Mouse (Mus musculus): ENCODE results near the gene Hps1. TPM values are rescaled to one million over a fixed set of nuclear protein-coding genes. Genes with fewer than 3 reads are reported as not detected.

Gene Hps1
- polyA plus RNA-seq, 1 experiment from 2014 or later, result 20.0 TPM

DNA sequence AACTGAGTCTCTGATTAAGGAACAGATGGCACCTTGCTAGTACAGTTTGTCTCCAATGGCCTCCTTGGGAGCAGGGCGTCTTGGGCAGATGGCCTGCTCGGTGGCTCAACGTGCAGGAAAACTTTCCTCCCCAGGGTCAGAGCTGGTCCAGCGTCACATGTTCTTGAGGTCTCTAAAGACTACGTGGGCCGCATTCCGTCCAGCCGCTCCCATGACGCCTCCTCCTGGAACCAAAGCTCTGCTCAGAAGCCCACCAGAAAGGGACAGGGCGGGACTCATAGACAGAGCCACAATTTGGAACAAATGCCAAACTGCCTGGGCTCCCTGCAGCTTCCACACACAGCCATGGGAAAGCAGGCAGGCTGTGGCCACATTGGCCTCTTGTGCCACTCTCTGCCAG is 53.0 kb downstream of the Hps1 start:
- 91% methylated on average over 10 of the region's 10 CpGs for WGBS
- Histone ChIP-seq H3K27me3 (replicated peaks; ENCODE audit: low read depth, poor library complexity, severe bottlenecking) (0 out of 2 replicates have a peak, but pooled peaks cover 4% of the 10 kb centered on the region), H3K9me3 (no peaks in the 10 kb centered on the region), H3K27ac (replicated peaks) (no peak overlapping the region), H3K4me3 (no peak overlapping the region), H3K4me1 (peaks cover 9% of the 10 kb centered on the region; the same call in 1 of the 2 replicates), H3K36me3 (replicated peaks) (no peaks in the 10 kb centered on the region)
- no peak for DNase-seq (ENCODE audit: low spot score)

DNA sequence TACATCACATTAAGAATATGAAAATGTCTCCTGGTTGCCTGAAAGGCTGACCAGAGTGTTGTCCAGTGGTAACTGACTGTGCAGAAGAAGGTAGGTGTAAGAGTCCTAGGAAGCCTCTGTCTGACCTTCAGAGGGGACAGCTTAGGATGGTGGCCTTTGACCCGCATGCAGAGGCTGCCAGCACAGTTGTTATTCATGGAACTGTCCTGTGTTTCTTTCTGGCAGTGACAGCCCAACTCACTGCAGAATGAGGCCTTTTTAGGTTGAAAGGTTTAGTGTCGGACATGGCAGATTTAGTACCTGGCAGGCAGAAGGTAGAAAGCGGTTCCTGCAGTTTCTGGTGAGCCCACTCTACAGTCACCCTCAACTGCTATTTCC is 53.8 kb downstream of the Hps1 start:
- DNase-seq (ENCODE audit: low spot score), result no peak
- Histone ChIP-seq H3K27me3 (replicated peaks; ENCODE audit: low read depth, poor library complexity, severe bottlenecking) (0 out of 2 replicates have a peak, but pooled peaks cover 4% of the 10 kb centered on the region), H3K4me1 (peaks cover 9% of the 10 kb centered on the region; the same call in 1 of the 2 replicates), H3K9me3 (no peaks in the 10 kb centered on the region), H3K4me3 (no peak overlapping the region), H3K27ac (replicated peaks) (no peak overlapping the region), H3K36me3 (replicated peaks) (no peaks in the 10 kb centered on the region)
- 88% methylated on average over 3 of the region's 3 CpGs for WGBS

DNA sequence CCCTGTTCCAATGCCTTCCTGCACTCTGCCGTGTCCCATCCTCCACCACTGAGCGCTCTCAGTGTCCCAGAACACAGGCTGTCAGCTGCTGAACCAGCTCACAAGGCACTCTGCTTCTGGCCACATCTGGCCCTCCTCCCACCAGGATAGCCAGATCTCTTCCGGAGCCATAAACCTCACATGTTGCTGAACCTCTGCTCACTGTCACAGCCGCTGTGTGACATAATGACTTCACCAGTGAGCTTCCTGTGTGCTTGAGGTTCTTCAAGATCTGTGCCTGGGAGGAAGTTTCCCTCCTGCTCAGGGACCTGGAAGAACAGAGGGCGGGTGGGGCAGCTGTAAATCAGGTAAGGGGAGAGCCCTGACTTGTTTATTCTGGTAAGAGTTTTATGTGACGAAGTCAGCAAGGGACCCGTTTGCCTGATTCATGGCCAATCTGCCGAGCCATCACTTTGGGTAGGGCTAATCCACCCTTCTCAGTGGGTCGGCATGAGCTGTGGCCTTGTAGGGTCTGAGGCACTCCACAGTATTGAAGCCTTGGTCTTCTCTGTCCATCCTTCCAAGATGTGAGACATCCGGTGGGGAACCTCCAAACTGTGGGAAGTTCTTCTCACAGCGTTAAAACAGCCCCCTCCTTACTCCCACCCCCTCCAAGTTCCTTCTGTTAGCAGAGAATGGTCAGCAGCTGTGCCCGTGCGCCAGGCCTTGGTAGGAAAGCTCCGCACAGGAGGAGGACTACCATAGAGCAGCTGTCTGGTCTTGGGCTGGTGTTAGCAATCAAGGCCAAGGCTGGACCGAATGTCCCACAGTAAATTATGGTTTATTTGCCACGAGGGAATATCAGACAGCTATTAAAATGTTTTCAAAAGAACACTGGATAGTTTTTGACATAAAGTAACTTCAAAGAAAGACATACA is 54.5 kb downstream of the Hps1 start:
- WGBS, result 80% methylated on average over 16 of the region's 16 CpGs
- peaks cover 9% of the 10 kb centered on the region; the same call in 1 of the 2 replicates for H3K4me1 ChIP-seq
- 0 out of 2 replicates have a peak, but pooled peaks cover 9% of the 10 kb centered on the region for H3K27me3 ChIP-seq (replicated peaks; ENCODE audit: low read depth, poor library complexity, severe bottlenecking)
- H3K27ac ChIP-seq (replicated peaks), result no peak overlapping the region
- DNase-seq (ENCODE audit: low spot score), result no peak
- H3K36me3 ChIP-seq (replicated peaks), result no peaks in the 10 kb centered on the region
- H3K9me3 ChIP-seq, result no peaks in the 10 kb centered on the region
- H3K4me3 ChIP-seq, result no peak overlapping the region

DNA sequence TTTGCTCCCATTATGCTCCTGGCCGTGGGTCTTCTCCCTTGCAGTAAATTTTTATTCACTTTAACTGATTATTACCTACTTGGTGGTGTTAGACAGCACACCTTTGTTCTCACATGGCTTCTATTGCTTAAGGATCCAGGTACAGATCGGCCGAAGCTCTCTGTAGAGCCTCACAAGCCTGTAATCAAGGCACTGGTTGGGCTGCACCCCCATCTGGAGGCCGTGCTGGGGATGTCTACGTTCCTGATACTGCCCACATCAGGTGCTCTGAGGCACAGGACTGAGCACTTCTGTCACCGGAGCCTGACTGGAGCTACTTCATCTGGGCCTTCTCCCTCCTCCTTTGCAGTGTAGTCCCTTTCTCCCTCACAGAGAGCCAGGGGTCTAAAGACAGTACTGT is 56.5 kb downstream of the Hps1 start:
- H3K4me1 ChIP-seq, result peaks cover 6% of the 10 kb centered on the region; the same call in 1 of the 2 replicates
- H3K27ac ChIP-seq (replicated peaks), result no peak overlapping the region
- 0 out of 2 replicates have a peak, but pooled peaks cover 17% of the 10 kb centered on the region for H3K27me3 ChIP-seq (replicated peaks; ENCODE audit: low read depth, poor library complexity, severe bottlenecking)
- WGBS, result 79% methylated on average over 6 of the region's 6 CpGs
- no peaks in the 10 kb centered on the region for H3K36me3 ChIP-seq (replicated peaks)
- H3K9me3 ChIP-seq, result no peaks in the 10 kb centered on the region
- no peak overlapping the region for H3K4me3 ChIP-seq
- DNase-seq (ENCODE audit: low spot score), result no peak

DNA sequence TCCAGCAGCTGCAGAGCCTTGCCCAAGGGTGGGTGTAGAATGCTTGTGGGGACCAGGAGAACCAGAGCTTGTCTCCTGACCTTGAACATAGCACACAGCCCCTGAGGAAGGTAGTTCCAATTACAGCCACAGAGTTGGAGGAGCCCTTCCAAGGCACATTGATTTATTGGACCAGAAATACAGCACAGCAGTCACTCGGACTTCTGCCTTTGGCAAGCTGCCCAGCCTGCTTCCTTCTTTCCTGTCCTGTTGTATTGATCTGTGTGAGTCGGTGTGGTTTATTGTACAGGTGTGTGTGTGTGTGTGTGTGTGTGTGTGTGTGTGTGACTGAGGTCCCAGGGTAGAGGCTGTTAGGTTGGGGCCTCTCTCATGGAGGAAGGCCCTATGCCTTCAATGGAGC is 57.3 kb downstream of the Hps1 start:
- H3K36me3 ChIP-seq (replicated peaks), result no peaks in the 10 kb centered on the region
- DNase-seq (ENCODE audit: low spot score), result no peak
- 80% methylated on average over 2 of the region's 2 CpGs for WGBS
- no peak overlapping the region for H3K4me3 ChIP-seq
- 0 out of 2 replicates have a peak, but pooled peaks cover 17% of the 10 kb centered on the region for H3K27me3 ChIP-seq (replicated peaks; ENCODE audit: low read depth, poor library complexity, severe bottlenecking)
- H3K4me1 ChIP-seq, result peaks cover 8% of the 10 kb centered on the region; the same call in 1 of the 2 replicates
- no peaks in the 10 kb centered on the region for H3K9me3 ChIP-seq
- no peak overlapping the region for H3K27ac ChIP-seq (replicated peaks)

DNA sequence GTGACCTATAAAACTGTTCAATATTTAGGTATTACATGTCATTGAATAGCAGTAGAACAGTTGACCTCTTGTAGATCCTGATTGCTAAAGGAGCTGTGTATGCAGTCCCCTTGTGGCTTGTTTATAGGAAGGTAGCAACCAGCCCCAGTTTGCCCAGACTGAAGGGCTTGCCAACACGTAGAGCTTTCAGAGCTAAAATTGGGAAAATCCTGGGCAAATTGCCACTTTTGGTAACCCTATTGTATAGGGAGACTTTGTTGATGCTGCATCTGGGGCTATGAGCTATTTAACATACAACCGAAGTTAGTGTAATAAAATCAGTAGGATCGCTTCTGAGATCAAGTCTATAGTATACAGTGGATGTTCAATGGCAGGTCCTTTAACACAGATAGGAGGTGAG is 61.7 kb downstream of the Hps1 start:
- no peak for DNase-seq (ENCODE audit: low spot score)
- Histone ChIP-seq H3K27ac (replicated peaks) (no peak overlapping the region), H3K36me3 (replicated peaks) (no peaks in the 10 kb centered on the region), H3K4me1 (peaks cover 16% of the 10 kb centered on the region), H3K4me3 (no peak overlapping the region), H3K27me3 (replicated peaks; ENCODE audit: low read depth, poor library complexity, severe bottlenecking) (0 out of 2 replicates have a peak, but pooled peaks cover 13% of the 10 kb centered on the region), H3K9me3 (no peaks in the 10 kb centered on the region)
- 86% methylated on average over 3 of the region's 3 CpGs for WGBS

DNA sequence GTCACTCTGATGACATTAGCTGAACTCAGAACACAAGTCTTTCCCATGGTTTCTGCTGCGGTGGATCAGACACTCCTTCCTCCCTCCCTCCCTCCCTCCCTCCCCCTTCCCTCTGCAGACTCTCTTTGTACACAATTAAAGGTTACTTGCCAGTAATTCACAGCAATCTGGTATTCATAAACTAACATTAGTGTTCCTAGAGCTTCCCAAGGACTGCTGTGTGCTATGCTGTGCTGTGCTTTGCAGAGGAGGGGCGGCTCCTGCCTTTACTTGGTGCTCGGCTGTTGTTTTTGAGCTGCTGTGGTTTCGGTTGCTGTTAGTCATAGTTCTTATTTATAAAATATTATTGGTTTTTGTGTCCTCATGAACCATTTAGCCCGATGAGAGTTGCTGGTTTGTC is 62.1 kb downstream of the Hps1 start:
- 72% methylated on average over 5 of the region's 5 CpGs for WGBS
- Histone ChIP-seq H3K4me3 (no peak overlapping the region), H3K27me3 (replicated peaks; ENCODE audit: low read depth, poor library complexity, severe bottlenecking) (0 out of 2 replicates have a peak, but pooled peaks cover 13% of the 10 kb centered on the region), H3K9me3 (no peaks in the 10 kb centered on the region), H3K27ac (replicated peaks) (no peak overlapping the region), H3K36me3 (replicated peaks) (no peaks in the 10 kb centered on the region), H3K4me1 (peaks cover 16% of the 10 kb centered on the region)
- DNase-seq (ENCODE audit: low spot score), result no peak

DNA sequence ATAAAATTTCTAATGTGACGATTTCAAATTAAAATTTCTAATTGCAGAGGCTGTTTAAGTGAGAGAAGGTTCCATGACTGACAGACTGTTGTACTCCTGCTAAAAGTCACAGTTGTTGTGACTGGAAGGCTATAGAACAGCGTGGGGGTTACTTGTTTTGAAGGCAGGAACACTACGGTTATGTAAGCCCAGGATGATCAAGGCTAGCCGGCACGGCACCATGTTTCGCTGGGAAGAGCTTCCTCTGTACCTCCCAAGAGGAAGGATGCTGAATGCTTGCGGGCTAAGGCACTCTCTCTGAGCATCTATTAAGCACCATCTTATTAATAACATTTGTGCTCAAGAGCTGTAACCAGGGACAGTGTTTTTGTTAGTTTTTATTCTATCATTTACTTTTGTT is 63.3 kb downstream of the Hps1 start:
- Histone ChIP-seq H3K4me3 (no peak overlapping the region), H3K27ac (replicated peaks) (no peak overlapping the region), H3K27me3 (replicated peaks; ENCODE audit: low read depth, poor library complexity, severe bottlenecking) (0 out of 2 replicates have a peak, but pooled peaks cover 13% of the 10 kb centered on the region), H3K9me3 (no peaks in the 10 kb centered on the region), H3K36me3 (replicated peaks) (no peaks in the 10 kb centered on the region), H3K4me1 (peaks cover 10% of the 10 kb centered on the region)
- DNase-seq (ENCODE audit: low spot score), result no peak
- WGBS, result 80% methylated on average over 7 of the region's 7 CpGs

DNA sequence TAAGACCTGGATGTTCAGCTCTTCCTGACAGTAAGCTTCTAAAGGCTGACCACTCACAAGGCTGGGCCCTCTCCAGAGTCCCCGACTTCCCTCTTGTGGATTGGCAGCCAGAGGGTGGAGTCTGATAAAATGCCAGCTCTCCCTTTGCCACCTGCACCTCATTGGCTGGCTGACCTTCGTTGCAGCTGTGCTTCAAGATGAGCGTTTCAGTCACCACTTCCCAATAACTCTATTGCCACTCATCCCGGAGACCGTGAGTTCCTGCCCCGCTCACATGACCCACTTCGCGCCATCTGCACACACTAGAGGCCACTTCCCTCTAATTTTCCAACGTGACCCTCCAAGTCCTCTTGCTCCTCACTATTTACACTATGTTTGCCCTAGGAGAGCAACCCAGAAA is 66.0 kb downstream of the Hps1 start:
- peaks cover 10% of the 10 kb centered on the region for H3K4me1 ChIP-seq
- 87% methylated on average over 9 of the region's 9 CpGs for WGBS
- H3K27ac ChIP-seq (replicated peaks), result no peak overlapping the region
- H3K27me3 ChIP-seq (replicated peaks; ENCODE audit: low read depth, poor library complexity, severe bottlenecking), result no peaks in the 10 kb centered on the region
- no peak for DNase-seq (ENCODE audit: low spot score)
- H3K4me3 ChIP-seq, result no peak overlapping the region
- H3K9me3 ChIP-seq, result no peaks in the 10 kb centered on the region
- no peaks in the 10 kb centered on the region for H3K36me3 ChIP-seq (replicated peaks)

Other genes starting within 250 kb of the Hps1 start
- 0.24 and 0.28 TPM in 2 replicates for gene Loxl4, start 167.2 kb downstream of the Hps1 start, polyA plus RNA-seq (2016; fragmentation: Nextera tagmentation; extraction: Ambion mirVana)
- 1.00 and 1.0 TPM in 2 replicates for gene Pyroxd2, start 27.2 kb downstream of the Hps1 start, polyA plus RNA-seq (2016; fragmentation: Nextera tagmentation; extraction: Ambion mirVana)

All from embryonic facial prominence, embryonic 10.5 days (tissue).